Mouse (Mus musculus) liver, embryonic 14 days (tissue): ENCODE measurements around the gene Zfp710. TPM values are rescaled to one million over a fixed set of nuclear protein-coding genes. Genes with fewer than 3 reads are reported as not detected.

Experiments
- polyA plus RNA-seq: library from polyadenylated mRNA; depleted of rRNA; stranded (reverse); fragments of >200 nt; gene quantifications from 2 replicates; pipeline ENCODE4 v1.2.3, GENCODE M21; 2012; rRNA removed

The Zfp710 gene
- 4.7 and 6.0 TPM in 2 replicates for polyA plus RNA-seq

GRCm38 (mm10) chr7:80024521-80025390, at the start of gene Zfp710:
TSS of gene Zfp710 (plus strand) at chr7:80024814.

DNA sequence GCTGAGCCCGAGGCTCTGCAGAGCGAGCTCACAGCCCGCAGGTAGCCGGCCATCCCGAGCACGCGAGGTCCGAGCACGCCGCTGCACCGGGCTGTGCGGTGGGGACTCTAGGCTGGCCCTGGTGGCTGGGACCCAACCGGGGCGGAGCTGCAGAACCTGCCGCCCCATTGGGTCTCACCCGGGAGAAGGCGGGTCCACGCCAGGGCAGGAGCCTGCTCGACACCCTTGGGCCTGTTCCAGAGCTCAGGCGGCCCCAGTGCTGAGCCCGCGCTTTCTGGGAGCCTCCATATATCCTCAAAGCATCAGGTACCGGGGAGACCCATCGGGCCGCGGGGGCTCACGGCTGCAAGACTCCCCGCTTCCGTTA, 90.6 kb downstream of the Zfp710 start, which contains the start of gene Idh2:
Gene Idh2 (minus strand): TSS at position 169 of the 367 bp plus-strand sequence.

Other genes starting within 250 kb of the Zfp710 start
- 0.02 TPM in 1 of 2 replicates, not detected in the other for gene Mesp1, start 231.0 kb upstream of the Zfp710 start, polyA plus RNA-seq
- gene Mesp2, start 214.1 kb upstream of the Zfp710 start, polyA plus RNA-seq = 0.03 TPM in 2 replicates
- 16.2 and 17.8 TPM in 2 replicates for gene Anpep, start 163.8 kb upstream of the Zfp710 start, polyA plus RNA-seq
- gene Ap3s2, start 104.2 kb upstream of the Zfp710 start, polyA plus RNA-seq = 5.5 and 6.2 TPM in 2 replicates
- gene Arpin, start 89.5 kb upstream of the Zfp710 start, polyA plus RNA-seq = 1.8 and 2.3 TPM in 2 replicates
- gene Idh2, start 90.6 kb downstream of the Zfp710 start, polyA plus RNA-seq = 84.3 and 92.1 TPM in 2 replicates
- 5.0 and 6.6 TPM in 2 replicates for gene Sema4b, start 162.0 kb downstream of the Zfp710 start, polyA plus RNA-seq
- 38.5 and 47.4 TPM in 2 replicates for gene Cib1, start 208.0 kb downstream of the Zfp710 start, polyA plus RNA-seq
- 1.0 and 1.4 TPM in 2 replicates for gene Gdpgp1, start 208.1 kb downstream of the Zfp710 start, polyA plus RNA-seq
- gene Ttll13, start 221.6 kb downstream of the Zfp710 start, polyA plus RNA-seq = 0.10 and 0.21 TPM in 2 replicates
- 20.7 and 23.5 TPM in 2 replicates for gene Ngrn, start 236.4 kb downstream of the Zfp710 start, polyA plus RNA-seq
- gene Vps33b, start 244.8 kb downstream of the Zfp710 start, polyA plus RNA-seq = 6.2 and 6.8 TPM in 2 replicates